Mouse (Mus musculus): ENCODE measurements around the gene Vmn1r13. TPM values are rescaled to one million over a fixed set of nuclear protein-coding genes. Genes with fewer than 3 reads are reported as not detected.

The Vmn1r13 gene
- polyA plus RNA-seq (2012; rRNA removed), result not detected in 2 replicates

DNA sequence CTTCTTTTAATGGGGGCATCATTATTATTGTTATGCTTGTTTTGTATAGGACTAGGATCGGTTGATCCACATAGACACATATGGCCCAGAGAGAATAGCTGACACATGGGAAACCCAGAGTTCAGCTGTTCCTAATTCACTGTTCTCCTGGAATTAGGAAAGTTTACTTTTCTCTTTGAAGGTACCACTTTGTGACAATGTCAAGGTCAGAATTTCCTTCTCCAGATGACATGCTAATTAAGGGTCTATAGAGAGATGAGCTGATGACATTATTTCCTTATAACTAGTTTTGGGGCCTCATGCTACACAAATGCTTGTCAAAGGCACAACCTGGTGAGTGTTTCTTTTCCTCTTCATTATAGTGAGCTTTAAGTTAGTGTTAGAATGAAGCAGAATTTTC lies at the start of gene Vmn1r13:
Gene Vmn1r13 (plus strand): TSS at position 301 of the 400 bp plus-strand sequence.

GRCm38 (mm10) chr6:57156619-57157018 lies 46.5 kb upstream of the Vmn1r13 start, which contains the start of gene Vmn1r12:
Vmn1r12 (plus strand) TSS chr6:57156919.

GRCm38 (mm10) chr6:57231386-57231785 lies 28.3 kb downstream of the Vmn1r13 start, which contains the start of gene Vmn1r14:
Vmn1r14 (plus strand) TSS chr6:57231686.

DNA sequence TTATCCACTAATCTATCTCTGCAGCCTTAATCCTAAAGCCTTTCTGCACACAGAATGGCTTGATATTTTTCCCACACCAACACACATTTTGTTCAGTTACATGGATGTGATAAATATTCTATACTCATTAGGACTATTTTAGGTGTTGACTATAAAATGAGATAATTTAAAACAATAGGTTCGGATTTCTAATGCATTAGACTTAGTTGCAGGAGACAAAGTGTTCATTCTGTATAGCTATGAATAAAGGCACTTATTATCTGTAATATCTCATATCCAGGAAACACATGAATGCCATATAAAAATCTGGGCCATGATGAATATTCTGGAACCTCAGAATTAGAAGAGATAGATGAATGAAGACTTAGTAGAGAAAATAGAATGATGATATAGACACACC lies 54.6 kb downstream of the Vmn1r13 start, which contains the start of gene Vmn1r15:
Gene Vmn1r15 (plus strand): TSS at position 301 of the 400 bp plus-strand sequence.

Other genes with a start within 250 kb of the Vmn1r13 start
- not detected in 2 replicates for gene Vmn1r5, start 233.0 kb upstream of the Vmn1r13 start, polyA plus RNA-seq (2012; rRNA removed)
- gene Vmn1r6, start 206.0 kb upstream of the Vmn1r13 start, polyA plus RNA-seq (2012; rRNA removed), result not detected in 2 replicates
- gene Vmn1r7, start 178.0 kb upstream of the Vmn1r13 start, polyA plus RNA-seq (2012; rRNA removed), result not detected in 2 replicates
- not detected in 2 replicates for gene Vmn1r8, start 171.0 kb upstream of the Vmn1r13 start, polyA plus RNA-seq (2012; rRNA removed)
- gene Vmn1r9, start 136.5 kb upstream of the Vmn1r13 start, polyA plus RNA-seq (2012; rRNA removed), result under 0.01 TPM in 1 of 2 replicates, not detected in the other
- not detected in 2 replicates for gene Vmn1r10, start 93.8 kb upstream of the Vmn1r13 start, polyA plus RNA-seq (2012; rRNA removed)
- not detected in 2 replicates for gene Vmn1r11, start 69.8 kb upstream of the Vmn1r13 start, polyA plus RNA-seq (2012; rRNA removed)
- gene Vmn1r12, start 46.4 kb upstream of the Vmn1r13 start, polyA plus RNA-seq (2012; rRNA removed), result not detected in 2 replicates
- gene Vmn1r14, start 28.4 kb downstream of the Vmn1r13 start, polyA plus RNA-seq (2012; rRNA removed), result not detected in 2 replicates
- gene Vmn1r15, start 54.7 kb downstream of the Vmn1r13 start, polyA plus RNA-seq (2012; rRNA removed), result not detected in 2 replicates
- not detected in 2 replicates for gene Vmn1r16, start 126.2 kb downstream of the Vmn1r13 start, polyA plus RNA-seq (2012; rRNA removed)
- not detected in 2 replicates for gene Vmn1r17, start 160.4 kb downstream of the Vmn1r13 start, polyA plus RNA-seq (2012; rRNA removed)
- gene Vmn1r18, start 192.5 kb downstream of the Vmn1r13 start, polyA plus RNA-seq (2012; rRNA removed), result not detected in 2 replicates
- not detected in 2 replicates for gene Vmn1r19, start 200.5 kb downstream of the Vmn1r13 start, polyA plus RNA-seq (2012; rRNA removed)
- not detected in 2 replicates for gene Vmn1r20, start 225.6 kb downstream of the Vmn1r13 start, polyA plus RNA-seq (2012; rRNA removed)

Data from liver, embryonic 18 days (tissue).